Mouse (Mus musculus) ovary, postnatal 14 days (tissue): ENCODE measurements at regions not wholly inside any gene's neighbourhood (a gene's known extent, or its start where the extent isn't known, plus 50 kb on each side); places are given as distances from the start of the nearest gene placed in this dataset.

Source experiments
- DNase-seq: peaks from one replicate; pipeline ENCODE4 v3.0.0; 2022; ENCODE audit warnings: low spot score

GRCm38 (mm10) chr1:124674420-124674819, 629.1 kb upstream of the Dpp10 start:
- no peak for DNase-seq

DNA sequence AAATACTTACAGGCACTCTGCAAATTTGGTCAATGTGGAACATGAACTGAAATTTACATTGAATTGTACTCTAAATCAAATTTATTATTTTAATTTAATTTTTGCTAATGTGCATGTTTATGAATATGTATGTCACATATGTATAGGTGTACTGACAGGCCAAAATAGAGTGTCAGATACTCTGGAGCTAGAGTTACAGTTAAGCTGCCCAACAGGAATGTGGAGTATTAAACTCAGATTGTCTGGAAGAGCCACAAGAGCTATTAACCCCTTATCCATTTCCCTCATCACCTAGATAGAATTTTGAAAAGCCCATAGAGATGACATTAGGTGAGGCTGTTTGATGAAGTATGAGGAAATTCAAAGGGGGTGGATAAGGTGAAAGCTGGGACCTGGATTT, 607.5 kb upstream of the Dpp10 start:
- DNase-seq: no peak

DNA sequence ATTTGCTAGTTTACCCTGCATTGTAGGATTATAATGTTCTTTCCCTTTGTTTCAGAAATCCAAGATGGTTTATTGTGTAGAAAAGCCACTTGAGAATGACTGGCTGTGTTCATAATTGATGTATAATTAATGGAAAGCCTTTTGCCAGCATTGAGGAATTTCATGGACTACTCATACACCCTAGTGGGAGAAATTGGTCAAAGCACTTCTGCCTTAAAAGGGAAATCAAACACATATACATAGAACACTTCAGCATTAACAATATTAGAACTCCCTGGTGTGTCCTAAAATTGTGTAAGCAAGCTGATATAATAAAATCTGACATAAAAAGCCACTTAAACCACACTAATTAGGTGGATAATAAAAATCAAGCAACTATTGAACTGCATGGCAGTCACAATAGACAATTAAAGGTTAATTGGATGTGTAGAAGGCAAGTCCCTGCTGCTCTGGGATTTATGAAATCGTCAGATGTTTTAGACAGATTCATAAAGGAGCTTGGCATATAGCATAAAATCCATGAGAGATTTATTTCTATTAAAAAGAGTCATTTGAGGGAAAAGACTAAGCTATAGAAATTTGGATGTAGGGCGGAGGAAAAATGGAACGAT, 607.0 kb upstream of the Dpp10 start:
- DNase-seq: no peak

- DNase-seq: no peak
Measured at GRCm38 (mm10) chr1:124635246-124635768, 589.9 kb upstream of the Dpp10 start.

DNA sequence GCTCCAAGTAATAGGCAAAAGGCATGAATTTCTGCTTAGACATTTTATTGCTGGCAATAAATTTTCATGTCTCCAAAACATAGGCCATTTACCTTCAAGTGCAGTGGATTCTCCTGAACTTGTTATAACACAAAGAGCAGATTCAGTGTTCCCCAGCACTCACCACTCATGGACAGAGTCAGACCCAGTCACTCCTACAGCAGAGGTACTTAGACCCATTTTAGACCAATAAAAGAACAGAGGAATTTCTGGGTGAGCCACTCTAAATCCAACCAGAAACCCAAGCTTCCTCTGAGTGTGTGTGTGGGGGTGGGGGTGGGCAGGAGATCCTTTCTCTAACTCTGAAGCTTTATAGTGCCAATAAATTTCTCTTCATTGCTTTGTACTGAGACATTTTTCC, 584.7 kb upstream of the Dpp10 start:
- DNase-seq: no peak

GRCm38 (mm10) chr1:124584620-124585019, 539.3 kb upstream of the Dpp10 start:
- DNase-seq: no peak
